Mouse (Mus musculus) C2C12 (cell line): ENCODE measurements at regions not wholly inside any gene's neighbourhood (a gene's known extent, or its start where the extent isn't known, plus 50 kb on each side); places are given as distances from the start of the nearest gene placed in this dataset.

Experiments used
- CTCF ChIP-seq: IDR thresholded peaks from one replicate; pipeline ENCODE4 v1.5.1; 2011; ENCODE audit not compliant: control insufficient read depth, insufficient read depth, insufficient read length
- MYOD1 ChIP-seq: IDR thresholded peaks from one replicate; pipeline ENCODE4 v1.6.1; 2011; ENCODE audit warnings: low read depth; ENCODE audit not compliant: control insufficient read depth, insufficient read length

- TF ChIP-seq CTCF (no peak), MYOD1 (no peak)
Measured at GRCm38 (mm10) chr15:62147343-62147953, 1224.6 kb upstream of the A1bg start.
